Mouse (Mus musculus): ENCODE data around the gene Wdfy2. TPM values are rescaled to one million over a fixed set of nuclear protein-coding genes. Genes with fewer than 3 reads are reported as not detected.

The Wdfy2 gene
- total and polyA plus RNA-seq, 3 experiments = 2.7 to 4.1 TPM; not detected in 1

DNA sequence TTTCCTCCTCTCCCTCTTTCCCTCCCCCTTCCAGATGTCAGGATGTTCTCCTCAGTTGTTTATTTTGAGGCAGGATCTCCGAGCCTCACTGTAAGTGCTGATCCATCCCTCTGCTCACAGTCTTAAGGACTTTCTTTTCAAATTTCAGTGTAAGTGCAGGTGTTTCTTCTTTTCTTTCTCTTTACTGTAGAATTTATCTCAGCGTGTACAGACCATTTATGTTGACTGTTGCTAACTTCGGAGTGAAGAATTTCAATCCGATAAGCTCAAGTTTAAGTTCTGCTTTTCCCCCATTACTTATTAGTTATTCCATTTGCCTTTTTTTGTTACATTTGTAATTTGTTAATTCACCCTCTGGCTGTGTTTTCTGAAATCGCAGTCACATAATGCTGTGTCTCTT lies 29.6 kb downstream of the Wdfy2 start (continued):
- peak; percentile 65; the same call in 1 of the 2 replicates for TF ChIP-seq ETS1 (IDR thresholded peaks at IDR 0.05; ENCODE audit: low read depth, low read length)
- no peak for TF ChIP-seq JUND (IDR thresholded peaks at IDR 0.05; ENCODE audit: low read depth, low read length)

DNA sequence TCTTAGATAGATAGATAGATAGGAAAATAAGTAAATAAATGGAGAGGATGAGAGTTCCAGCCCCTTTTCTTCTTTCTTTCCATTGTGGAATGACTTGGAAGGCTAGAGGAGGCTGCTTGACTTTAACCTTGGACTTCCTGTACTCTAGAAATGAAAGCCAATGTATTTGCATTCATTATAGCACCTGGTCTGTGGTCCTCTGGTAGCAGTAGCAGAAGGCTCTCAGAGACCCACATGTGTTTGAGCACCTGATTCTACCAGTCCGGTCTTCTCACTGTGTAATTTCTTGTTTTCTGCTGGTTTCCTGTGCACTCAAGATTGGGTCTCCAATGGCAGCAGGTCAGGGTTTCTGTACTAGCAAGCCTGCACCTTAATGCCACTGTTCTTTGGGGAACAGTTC lies 30.1 kb downstream of the Wdfy2 start:
- peak; percentile 28 for DNase-seq (ENCODE audit: low read depth, low spot score)
- H3K9me3 ChIP-seq (replicated peaks; ENCODE audit: insufficient read depth, low read length) = no peaks in the 10 kb centered on the region

DNA sequence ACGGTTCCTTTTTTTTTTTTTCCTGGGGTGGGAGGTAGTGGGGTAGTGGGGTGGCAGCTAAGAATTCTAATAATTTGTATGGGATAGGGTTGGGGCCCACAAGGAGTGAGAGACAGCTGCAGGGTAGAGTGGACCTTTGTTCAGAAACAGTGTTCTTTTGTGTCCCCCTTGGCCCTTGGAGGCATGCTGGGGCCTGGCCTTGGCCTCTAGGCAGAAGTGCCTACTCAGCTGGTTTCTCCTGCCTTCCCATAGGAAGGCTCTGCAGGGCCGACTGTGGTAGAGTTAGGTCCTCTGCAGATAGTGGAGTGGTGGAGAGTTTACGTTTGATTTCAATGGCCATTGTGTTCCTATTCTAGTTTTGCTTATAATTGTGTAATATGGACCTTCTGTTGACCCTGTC lies 30.8 kb downstream of the Wdfy2 start:
- DNase-seq (ENCODE audit: low read depth, low spot score) = no peak
- H3K79me2 ChIP-seq (ENCODE audit: control insufficient read depth, insufficient read depth, low read length, poor library complexity) = no peaks in the 10 kb centered on the region
- no peak overlapping the region for H3K27ac ChIP-seq (ENCODE audit: control insufficient read depth, low read depth, low read length)
- H3K27me3 ChIP-seq (ENCODE audit: control insufficient read depth in 1 of 2, insufficient read depth in 2 of 2, low read length in 2 of 2) = no peaks in the 10 kb centered on the region
- peaks cover 0 to 52% of the 10 kb centered on the region in 2 experiments; a peak in 2 of 4 replicates for H3K36me3 ChIP-seq (ENCODE audit: control insufficient read depth in 1 of 2, insufficient read depth in 2 of 2, low read length in 2 of 2)
- no peak overlapping the region for H3K9ac ChIP-seq (ENCODE audit: control insufficient read depth, low read depth, low read length, poor library complexity, severe bottlenecking)
- no peaks in the 10 kb centered on the region for H3K9me3 ChIP-seq (replicated peaks; ENCODE audit: insufficient read depth, low read length)
- peaks cover 29 to 34% of the 10 kb centered on the region in 2 experiments for H3K4me1 ChIP-seq (ENCODE audit: control insufficient read depth in 1 of 2, insufficient read depth in 2 of 2, low read length in 2 of 2)
- TF ChIP-seq TBP (IDR thresholded peaks at IDR 0.05; ENCODE audit: low read depth, low read length) (no peak), USF2 (IDR thresholded peaks at IDR 0.05; ENCODE audit: borderline replicate concordance in 1 of 2, insufficient read depth in 1 of 2, low read depth in 1 of 2, low read length in 2 of 2) (no peak), MYC (IDR thresholded peaks at IDR 0.05; ENCODE audit: low read depth, low read length) (no peak), MAFK (IDR thresholded peaks at IDR 0.05; ENCODE audit: borderline replicate concordance, low read depth, low read length) (0 out of 2 replicates have a peak, but pooled peaks have one; percentile 15), ZNF384 (IDR thresholded peaks at IDR 0.05; ENCODE audit: low read depth, low read length) (peak; percentile 27; the same call in 1 of the 2 replicates)
- H3K4me3 ChIP-seq (ENCODE audit: control insufficient read depth in 1 of 2, insufficient read depth in 1 of 2, low read depth in 2 of 2, low read length in 2 of 2) = no peak overlapping the region

More for the DNA sequence above, 30.1 kb downstream of the Wdfy2 start:
- no peaks in the 10 kb centered on the region for H3K27me3 ChIP-seq (ENCODE audit: control insufficient read depth in 1 of 2, insufficient read depth in 2 of 2, low read length in 2 of 2)
- H3K4me3 ChIP-seq (ENCODE audit: control insufficient read depth in 1 of 2, insufficient read depth in 1 of 2, low read depth in 2 of 2, low read length in 2 of 2) = peak overlapping the region in 1 of 2 experiments; percentile 3; a peak in 1 of 4 replicates
- H3K79me2 ChIP-seq (ENCODE audit: control insufficient read depth, insufficient read depth, low read length, poor library complexity) = no peaks in the 10 kb centered on the region
- peaks cover 0 to 54% of the 10 kb centered on the region in 2 experiments; a peak in 2 of 4 replicates for H3K36me3 ChIP-seq (ENCODE audit: control insufficient read depth in 1 of 2, insufficient read depth in 2 of 2, low read length in 2 of 2)
- no peak for TF ChIP-seq ZMIZ1 (IDR thresholded peaks at IDR 0.05; ENCODE audit: low read depth, low read length)
- TF ChIP-seq MAFK (IDR thresholded peaks at IDR 0.05; ENCODE audit: borderline replicate concordance, low read depth, low read length) = no peak
- TF ChIP-seq MXI1 (IDR thresholded peaks at IDR 0.05; ENCODE audit: low read depth, low read length) = no peak
- peaks cover 29 to 34% of the 10 kb centered on the region in 2 experiments for H3K4me1 ChIP-seq (ENCODE audit: control insufficient read depth in 1 of 2, insufficient read depth in 2 of 2, low read length in 2 of 2)
- no peak overlapping the region for H3K9ac ChIP-seq (ENCODE audit: control insufficient read depth, low read depth, low read length, poor library complexity, severe bottlenecking)
- H3K27ac ChIP-seq (ENCODE audit: control insufficient read depth, low read depth, low read length) = peak overlapping the region; percentile 49; the same call in 1 of the 2 replicates

DNA sequence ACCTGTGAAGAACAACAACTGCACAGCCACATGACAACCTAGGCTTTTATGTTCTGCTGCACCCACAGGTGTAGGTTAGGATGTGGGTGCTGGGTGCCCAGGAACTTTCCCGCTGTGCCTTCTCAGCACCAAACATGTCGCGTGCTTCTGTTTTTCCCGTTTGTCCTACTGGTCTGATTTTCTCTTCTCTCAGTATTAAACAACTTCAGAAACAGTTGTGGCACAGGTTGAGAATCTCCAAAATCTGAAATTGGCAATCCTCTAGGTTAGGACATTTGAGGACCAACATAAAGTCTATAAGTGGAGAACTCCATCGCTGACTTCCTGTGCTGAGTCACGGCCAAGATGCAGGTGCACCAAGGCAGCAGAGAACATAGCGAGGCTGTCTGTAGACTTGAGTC lies 32.8 kb downstream of the Wdfy2 start:
- H3K27me3 ChIP-seq (ENCODE audit: control insufficient read depth in 1 of 2, insufficient read depth in 2 of 2, low read length in 2 of 2) = no peaks in the 10 kb centered on the region
- H3K9me3 ChIP-seq (replicated peaks; ENCODE audit: insufficient read depth, low read length) = no peaks in the 10 kb centered on the region
- peaks cover 0 to 39% of the 10 kb centered on the region in 2 experiments; a peak in 2 of 4 replicates for H3K36me3 ChIP-seq (ENCODE audit: control insufficient read depth in 1 of 2, insufficient read depth in 2 of 2, low read length in 2 of 2)
- DNase-seq (ENCODE audit: low read depth, low spot score) = no peak
- no peak overlapping the region for H3K4me3 ChIP-seq (ENCODE audit: control insufficient read depth in 1 of 2, insufficient read depth in 1 of 2, low read depth in 2 of 2, low read length in 2 of 2)
- H3K79me2 ChIP-seq (ENCODE audit: control insufficient read depth, insufficient read depth, low read length, poor library complexity) = no peaks in the 10 kb centered on the region
- H3K27ac ChIP-seq (ENCODE audit: control insufficient read depth, low read depth, low read length) = no peak overlapping the region
- peaks cover 21 to 27% of the 10 kb centered on the region in 2 experiments for H3K4me1 ChIP-seq (ENCODE audit: control insufficient read depth in 1 of 2, insufficient read depth in 2 of 2, low read length in 2 of 2)
- H3K9ac ChIP-seq (ENCODE audit: control insufficient read depth, low read depth, low read length, poor library complexity, severe bottlenecking) = no peak overlapping the region
- TF ChIP-seq TCF12 (IDR thresholded peaks at IDR 0.05; ENCODE audit: low read depth, low read length) (no peak), RAD21 (IDR thresholded peaks at IDR 0.05; ENCODE audit: low read depth, low read length) (no peak), USF2 (IDR thresholded peaks at IDR 0.05; ENCODE audit: borderline replicate concordance in 1 of 2, insufficient read depth in 1 of 2, low read depth in 1 of 2, low read length in 2 of 2) (no peak), EP300 (IDR thresholded peaks at IDR 0.05; ENCODE audit: low read depth in 1 of 2, low read length in 2 of 2) (no peak), UBTF (IDR thresholded peaks at IDR 0.05; ENCODE audit: borderline replicate concordance, insufficient read depth, low read depth, low read length) (no peak), TBP (IDR thresholded peaks at IDR 0.05; ENCODE audit: low read depth, low read length) (no peak), NRF1 (IDR thresholded peaks at IDR 0.05; ENCODE audit: insufficient read depth, low read depth, low read length, poor library complexity, severe bottlenecking) (no peak), SIN3A (IDR thresholded peaks at IDR 0.05; ENCODE audit: low read length) (no peak), POLR2AphosphoS5 (IDR thresholded peaks at IDR 0.05; ENCODE audit: borderline replicate concordance, low read depth, low read length) (no peak), MEF2A (IDR thresholded peaks at IDR 0.05; ENCODE audit: extremely low read depth, insufficient replicate concordance, low read depth, low read length, poor library complexity, severe bottlenecking) (no peak), POLR2A (IDR thresholded peaks at IDR 0.05; ENCODE audit: control insufficient read depth in 1 of 2, insufficient read depth in 1 of 2, low read depth in 1 of 2, low read length in 2 of 2, poor library complexity in 1 of 2) (no peak), MAX (IDR thresholded peaks at IDR 0.05; ENCODE audit: low read length) (no peak), TAL1 (IDR thresholded peaks at IDR 0.05; ENCODE audit: low read length) (no peak), USF1 (IDR thresholded peaks at IDR 0.05; ENCODE audit: low read depth, low read length) (no peak), MYB (IDR thresholded peaks at IDR 0.05; ENCODE audit: low read depth, low read length) (no peak)

Data from MEL (cell line).